Mouse (Mus musculus) cerebellum, adult 9-11 months (tissue): ENCODE measurements around the gene Rcor3.

Experiments used
- DNase-seq: peaks from one replicate; pipeline ENCODE4 v3.0.0; 2022

Rcor3 gene

GRCm38 (mm10) chr1:192137926-192138910, at the start of gene Rcor3:
Gene Rcor3 (minus strand): TSS chr1:192138062.
- DNase-seq, result peak; percentile 87

- no peak for DNase-seq
Observed at GRCm38 (mm10) chr1:192181696-192182257, 43.9 kb upstream of the Rcor3 start.

DNA sequence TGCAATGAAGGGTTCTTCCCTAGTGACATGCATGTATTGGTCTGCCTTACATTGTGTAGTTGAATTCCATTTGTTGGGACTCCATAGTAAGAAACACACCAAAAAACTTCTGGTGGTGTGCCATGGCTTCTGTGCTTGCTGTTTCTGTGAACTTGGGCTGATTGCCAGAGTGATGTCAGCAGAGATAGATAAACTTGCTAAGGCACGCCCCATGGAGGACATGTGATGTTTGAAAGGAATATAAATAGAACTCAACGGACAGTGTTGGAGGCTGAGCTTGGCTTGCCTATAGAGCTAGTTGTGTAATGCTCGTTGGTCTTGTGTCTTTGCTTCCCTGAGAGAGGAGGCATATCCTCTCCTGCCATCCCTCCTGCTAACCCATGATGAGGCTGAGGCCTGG, 42.0 kb upstream of the Rcor3 start:
- no peak for DNase-seq

DNA sequence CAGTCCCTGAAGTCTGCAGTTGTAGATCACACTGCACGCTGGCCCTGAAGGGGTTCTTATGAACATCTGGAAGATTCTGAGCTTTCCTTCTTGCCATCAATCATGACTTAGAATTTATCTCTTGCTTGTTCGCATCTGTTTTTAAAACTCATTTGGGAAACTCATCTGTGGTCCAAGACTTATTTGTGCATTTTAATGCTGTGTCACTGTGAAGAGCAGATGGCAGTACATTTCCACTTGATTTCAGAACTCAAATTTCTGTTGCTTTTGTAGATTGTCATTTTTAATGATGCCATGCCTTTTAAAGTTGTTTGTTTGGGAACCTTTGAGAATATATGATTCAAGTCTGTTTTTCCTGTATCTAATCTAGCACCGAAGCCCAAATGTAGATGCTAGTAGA, 33.6 kb upstream of the Rcor3 start:
- no peak for DNase-seq

DNA sequence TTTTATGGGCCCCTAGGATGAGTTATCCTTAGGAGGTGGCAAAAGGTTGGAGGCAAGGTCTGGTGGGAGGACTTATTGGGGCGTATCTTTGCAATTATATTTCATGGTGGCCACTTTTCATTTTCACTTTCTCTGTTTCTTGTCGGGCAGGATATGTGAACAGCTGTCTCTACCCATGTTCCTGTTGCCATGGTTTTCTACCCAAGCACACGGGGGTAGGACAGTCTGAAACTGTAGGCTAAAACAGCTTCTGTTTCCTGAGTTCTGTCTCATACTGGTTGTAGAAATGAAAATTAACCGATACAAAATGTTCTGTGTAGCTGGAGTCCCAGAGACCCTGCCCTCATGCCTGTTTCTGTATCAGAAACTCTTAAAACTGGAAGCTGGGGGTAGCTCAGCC, 13.3 kb upstream of the Rcor3 start:
- DNase-seq, result no peak

DNA sequence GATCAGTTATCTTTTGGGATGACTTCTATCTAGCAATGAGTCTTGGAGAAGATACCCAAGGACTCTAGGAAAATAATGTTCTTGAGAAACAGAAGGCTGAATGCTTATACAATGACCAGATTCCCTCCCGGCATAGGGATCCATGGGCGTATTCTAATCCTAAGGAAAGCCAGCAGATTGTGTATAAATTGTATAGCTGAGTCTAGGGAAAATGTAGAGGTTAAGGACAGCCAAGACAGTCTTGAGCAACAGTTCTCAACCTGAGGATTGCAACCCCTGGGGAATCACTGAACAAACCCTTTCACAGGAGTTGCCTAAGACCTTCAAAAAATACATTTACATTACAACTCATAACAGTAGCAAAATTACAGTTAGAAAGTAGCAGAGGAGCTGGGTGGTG, 2.5 kb upstream of the Rcor3 start:
- DNase-seq, result no peak

DNA sequence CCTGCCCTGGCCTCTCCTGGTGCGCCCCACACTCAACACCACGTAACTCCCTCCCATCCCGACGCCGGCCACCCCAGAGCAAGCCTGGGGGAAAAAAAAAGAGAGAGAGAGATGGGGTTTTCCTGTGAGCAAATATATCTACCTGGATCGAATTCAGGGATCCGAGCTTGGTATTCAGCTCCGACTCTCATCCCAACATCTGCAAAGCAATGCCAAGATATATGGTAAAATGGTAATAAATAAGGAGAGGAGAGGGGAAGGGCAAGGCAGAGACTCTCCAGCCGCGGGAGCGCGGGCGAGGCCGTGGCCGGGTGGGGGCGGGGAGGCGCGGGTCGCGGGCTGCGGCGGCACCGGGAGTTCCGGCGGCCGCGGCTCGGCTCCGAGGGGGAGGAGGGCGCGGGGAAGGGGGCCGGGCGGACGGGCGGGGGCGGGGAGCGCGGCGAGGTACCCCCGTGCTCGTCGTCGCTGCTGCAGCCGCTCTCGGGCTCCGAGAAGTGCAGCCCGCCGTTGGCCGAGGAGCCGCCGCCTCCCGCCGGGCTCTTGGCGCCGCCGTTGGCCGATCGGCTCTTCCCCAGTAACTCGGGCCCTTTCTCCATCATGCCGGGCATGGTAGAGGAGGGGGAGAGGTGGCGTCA, 454 bp downstream of the Rcor3 start:
- DNase-seq, result peak; percentile 88

DNA sequence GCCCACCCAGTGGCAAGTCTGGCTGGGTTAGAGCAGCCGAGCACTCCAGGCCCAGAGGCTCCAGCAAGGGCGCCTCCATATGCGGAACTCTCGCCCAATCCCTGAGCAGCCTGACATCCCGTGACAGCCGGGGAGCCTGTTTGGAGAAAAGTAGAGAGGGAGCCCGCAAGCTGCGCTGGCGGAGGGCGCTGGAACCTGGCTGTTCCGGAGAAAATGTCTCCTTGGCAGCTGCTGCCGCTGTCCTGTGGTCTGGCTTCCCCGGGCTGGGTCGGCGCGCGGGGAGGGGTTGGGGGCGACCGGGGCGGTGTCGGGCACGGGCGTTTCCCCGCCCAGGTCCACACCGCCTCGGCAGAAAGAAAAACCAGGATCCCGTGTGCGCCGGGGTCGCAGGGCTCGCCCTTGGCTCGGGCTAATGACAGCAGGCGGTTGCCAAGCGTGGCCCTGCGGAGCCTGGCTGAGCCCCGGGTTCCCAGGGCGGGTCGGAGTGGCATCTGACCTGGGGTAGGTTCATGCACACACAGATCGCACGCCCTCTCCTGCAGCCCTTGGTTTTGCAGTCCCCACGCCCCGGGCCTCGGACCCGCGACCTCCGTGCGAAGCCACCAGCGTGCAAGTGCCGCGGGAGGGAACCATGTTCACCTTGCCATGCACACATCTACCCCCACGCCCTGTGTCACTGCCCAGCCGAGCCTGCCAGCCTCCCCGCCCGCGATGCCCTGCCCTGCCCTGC, 1.1 kb downstream of the Rcor3 start:
- peak; percentile 86 for DNase-seq

DNA sequence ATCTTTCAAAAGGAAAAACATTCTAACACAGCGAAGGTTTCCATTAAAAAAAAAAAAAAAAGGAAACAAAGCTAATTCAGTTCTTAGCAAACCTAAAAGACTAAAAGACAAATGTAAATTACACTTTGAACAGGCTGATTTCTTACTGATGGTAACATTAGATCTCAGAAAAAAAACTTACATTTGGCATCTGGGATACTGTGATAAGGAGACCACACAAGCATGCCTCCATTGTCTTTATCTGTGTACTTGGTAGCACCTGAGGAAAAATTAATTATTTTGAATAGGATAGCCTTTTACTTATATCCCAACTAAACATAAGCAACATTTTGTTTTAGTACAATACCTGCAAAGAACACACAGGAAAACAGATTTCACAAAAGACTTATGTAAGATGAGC, 7.7 kb downstream of the Rcor3 start:
- DNase-seq, result no peak

DNA sequence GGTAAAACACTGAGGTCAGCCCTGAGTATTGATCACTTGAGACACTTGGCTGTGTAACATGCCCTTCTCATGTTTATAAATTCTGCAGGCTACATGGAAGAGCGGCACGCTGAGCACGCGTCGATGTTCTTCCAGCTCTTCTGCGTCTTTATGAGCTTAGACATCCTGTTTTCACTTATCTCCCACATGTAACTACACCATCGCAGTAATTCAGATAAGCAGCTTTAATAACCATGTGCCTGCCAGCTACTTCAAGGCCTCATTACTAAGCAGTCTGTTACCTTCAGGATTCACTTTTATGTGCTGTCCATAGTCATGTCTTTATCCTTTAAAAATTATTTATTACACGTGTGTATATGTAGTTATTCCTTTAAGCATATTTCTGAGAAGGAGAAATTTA, 9.5 kb downstream of the Rcor3 start:
- DNase-seq, result no peak

GRCm38 (mm10) chr1:192125761-192126160, 12.1 kb downstream of the Rcor3 start:
- DNase-seq, result no peak

- no peak for DNase-seq
Observed at GRCm38 (mm10) chr1:192116262-192116661, 21.6 kb downstream of the Rcor3 start.

GRCm38 (mm10) chr1:192115378-192115777, 22.5 kb downstream of the Rcor3 start:
- DNase-seq, result no peak

DNA sequence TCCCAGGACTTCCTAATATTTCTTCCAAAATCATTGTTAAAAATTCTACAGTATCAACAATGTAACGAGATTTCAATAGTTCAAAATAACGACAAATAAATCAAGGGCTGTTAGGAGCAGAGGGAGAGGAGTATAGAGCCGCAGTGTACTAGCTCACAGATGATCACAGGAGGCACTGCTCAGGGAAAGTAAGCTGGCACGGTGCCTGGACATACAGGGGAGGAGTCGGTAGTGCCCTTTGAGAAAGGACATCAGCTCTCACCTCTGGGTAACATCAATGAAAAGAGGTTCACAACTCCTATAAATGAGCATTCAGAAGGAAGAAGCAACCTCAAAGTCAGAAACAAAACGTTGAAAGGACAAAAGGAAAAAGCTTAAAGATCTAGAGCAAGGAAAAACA, 28.7 kb downstream of the Rcor3 start:
- DNase-seq, result no peak

DNA sequence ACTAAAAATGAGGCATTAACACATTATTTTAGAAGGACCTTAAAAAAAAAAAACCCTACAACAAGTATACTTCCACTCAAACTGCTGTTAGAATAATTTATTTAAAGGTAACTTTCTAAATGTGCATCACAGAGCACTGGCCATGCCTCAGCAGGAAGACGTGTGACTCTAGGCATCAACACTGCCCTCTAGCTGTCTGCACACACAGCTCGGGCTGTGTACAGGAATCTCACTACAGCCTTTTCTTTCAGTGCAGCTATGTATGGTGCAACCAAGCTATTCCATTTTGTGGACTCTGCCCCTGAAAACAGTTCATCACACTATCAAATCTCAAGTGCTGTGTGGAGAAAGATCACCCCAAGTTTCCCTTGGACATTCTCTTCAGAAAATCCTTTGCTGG, 30.5 kb downstream of the Rcor3 start:
- peak; percentile 22 for DNase-seq

GRCm38 (mm10) chr1:192105902-192106389, 31.9 kb downstream of the Rcor3 start:
- DNase-seq, result no peak

- DNase-seq, result no peak
Observed at GRCm38 (mm10) chr1:192104021-192104420, 33.8 kb downstream of the Rcor3 start.

DNA sequence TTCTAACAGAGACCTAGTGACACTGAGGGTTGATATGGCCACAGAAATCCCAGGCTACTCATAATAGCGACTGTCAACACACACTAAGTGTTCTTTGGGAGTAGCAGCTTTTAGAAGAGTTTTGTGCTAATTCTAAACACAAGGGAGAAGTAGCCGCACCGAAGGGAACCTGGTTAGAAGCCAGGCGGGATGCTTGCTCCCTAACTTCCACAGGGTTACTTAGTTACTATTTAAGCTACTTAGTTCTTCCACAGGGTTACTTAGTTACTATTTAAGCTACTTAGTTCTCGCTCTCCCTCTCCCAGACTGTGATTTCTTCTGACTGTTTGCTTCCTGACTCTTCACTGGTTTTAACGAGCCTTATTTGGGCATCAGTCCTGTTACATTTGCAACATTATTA, 34.7 kb downstream of the Rcor3 start:
- no peak for DNase-seq

GRCm38 (mm10) chr1:192101359-192101758, 36.5 kb downstream of the Rcor3 start:
- no peak for DNase-seq

DNA sequence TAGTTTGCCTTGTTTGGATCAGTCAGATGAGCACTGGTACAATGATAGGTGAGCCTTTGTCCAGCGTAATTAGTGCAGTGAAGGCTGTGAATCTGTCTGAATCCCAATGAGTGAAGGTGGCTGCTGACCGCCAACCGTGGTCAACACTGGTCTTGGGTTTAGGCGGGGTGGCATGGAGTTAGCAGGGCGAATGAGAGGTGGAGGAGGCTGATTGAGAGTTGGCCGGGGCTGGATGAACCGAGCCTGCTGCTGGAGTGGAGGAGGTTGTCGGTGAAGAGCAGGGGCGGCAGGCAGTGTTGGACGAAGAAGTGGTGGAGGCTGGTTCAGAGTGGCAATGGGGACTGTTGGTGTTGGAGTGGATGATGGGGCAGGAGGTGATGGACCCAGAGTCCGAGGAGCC, 37.1 kb downstream of the Rcor3 start:
- no peak for DNase-seq

- no peak for DNase-seq
Observed at GRCm38 (mm10) chr1:192095626-192096025, 42.2 kb downstream of the Rcor3 start.

- DNase-seq, result peak; percentile 30
Observed at GRCm38 (mm10) chr1:192094451-192095170, 43.3 kb downstream of the Rcor3 start.
